Mouse (Mus musculus) bone marrow, adult 2 months (tissue): ENCODE data around the gene Gm49383.

Source experiments
- CTCF ChIP-seq: fragments of 200-500 bp; IDR thresholded peaks from 2 replicates; pipeline ENCODE4 v1.5.1; 2011; ENCODE audit warnings: low read length, control low read depth; ENCODE audit not compliant: control insufficient read depth, insufficient read depth
- POLR2A ChIP-seq: fragments of 200-500 bp; IDR thresholded peaks from 2 replicates; pipeline ENCODE4 v1.6.1; 2011; ENCODE audit warnings: low read depth, mild to moderate bottlenecking, control low read depth, low read length, borderline replicate concordance; ENCODE audit not compliant: control insufficient read depth

DNA sequence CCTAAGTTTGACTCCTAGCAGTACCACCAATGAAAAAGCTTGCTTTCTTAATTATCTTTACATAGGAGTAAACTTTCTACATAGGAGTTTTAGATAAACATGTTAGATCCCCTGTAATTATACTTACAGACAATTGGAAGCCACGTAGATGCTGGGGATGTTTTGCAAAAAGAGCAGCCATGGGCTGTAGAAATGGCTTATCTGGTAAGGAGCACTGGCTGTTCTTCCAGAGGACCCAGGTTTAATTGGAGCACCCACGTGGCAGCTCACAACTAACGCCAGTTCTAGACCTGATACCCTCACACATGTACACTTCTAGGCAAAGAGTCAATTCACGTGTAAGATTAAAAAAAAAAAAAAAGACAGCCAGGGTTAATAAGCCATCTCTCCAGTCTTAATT is 15.1 kb downstream of the Gm49383 start:
- TF ChIP-seq CTCF: no peak
- no peak for TF ChIP-seq POLR2A
